Mouse (Mus musculus) liver, postnatal 0 days (tissue): ENCODE results near the gene Arsg.
A peak's percentile ranks its signal among the peaks of the same experiment; 100 is the strongest.

ENCODE experiments used
- CTCF ChIP-seq: sonication (generic); IDR thresholded peaks from 2 replicates; pipeline ENCODE4 v1.5.1; 2016; ENCODE audit warnings: antibody characterized with exemption, low read depth
- EP300 ChIP-seq: IDR thresholded peaks from 2 replicates; pipeline ENCODE4 v1.6.1; 2016; ENCODE audit warnings: antibody characterized with exemption, low read depth, mild to moderate bottlenecking

DNA sequence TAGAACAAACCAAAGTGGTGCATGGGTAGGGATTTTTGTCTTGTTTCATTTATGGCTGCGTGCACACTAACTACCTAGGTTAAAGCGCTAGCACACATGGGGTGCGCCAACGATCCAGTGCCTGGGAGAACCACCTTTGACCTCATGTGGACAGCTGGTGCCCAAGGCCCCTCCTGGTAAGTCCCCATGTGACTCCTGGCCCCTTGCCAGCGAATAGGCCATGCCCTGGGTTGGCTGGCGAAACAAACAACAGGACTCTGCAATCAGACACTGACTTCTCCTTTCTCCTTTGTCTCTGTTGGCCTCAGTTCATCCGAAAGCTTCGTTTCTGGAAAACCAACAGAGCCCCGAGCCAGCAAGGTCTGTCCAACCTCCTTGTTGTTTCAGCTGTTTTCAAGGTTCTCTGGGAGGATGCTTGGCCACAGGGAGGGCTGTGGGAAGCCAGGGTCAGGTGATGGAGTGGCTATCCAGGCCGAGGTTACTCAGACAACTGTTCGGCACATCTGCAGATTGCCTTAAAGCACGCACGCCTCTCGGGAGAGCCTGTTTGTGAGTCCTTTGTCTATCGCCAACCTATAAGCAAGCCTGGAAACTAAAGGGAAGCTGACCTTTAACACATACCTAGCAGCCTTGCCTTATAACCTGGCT lies 12.3 kb downstream of the Arsg start:
- no peak for TF ChIP-seq CTCF
- TF ChIP-seq EP300 = peak; percentile 31; the same call in 1 of the 2 replicates
